Mouse (Mus musculus) neural tube, embryonic 13.5 days (tissue): Measurements from ENCODE around the gene Nudt22. TPM values are rescaled to one million over a fixed set of nuclear protein-coding genes. Genes with fewer than 3 reads are reported as not detected.
A peak's percentile ranks its signal among the peaks of the same experiment; 100 is the strongest.

ENCODE experiments used
- ATAC-seq: fragments of 200-750 bp; cut with Nextera tagmentation; 2 replicates; pipeline ENCODE4 v1.8.0; 2017; ENCODE audit warnings: low read depth, mild to moderate bottlenecking, moderate TSS enrichment, moderate library complexity
- H3K27ac ChIP-seq: fragments of 300-500 bp; sonication (generic); replicated peaks from 2 replicates; pipeline ENCODE4 v1.5.1; 2015; ENCODE audit warnings: moderate library complexity, mild to moderate bottlenecking, inconsistent platforms
- H3K27me3 ChIP-seq: fragments of 300-500 bp; sonication (generic); 2 replicates; pipeline ENCODE4 v1.6.1; 2015; ENCODE audit warnings: mild to moderate bottlenecking, inconsistent platforms
- H3K36me3 ChIP-seq: fragments of 300-500 bp; sonication (generic); 2 replicates; pipeline ENCODE4 v1.6.1; 2015; ENCODE audit warnings: mild to moderate bottlenecking, inconsistent platforms
- H3K4me1 ChIP-seq: fragments of 300-500 bp; sonication (generic); replicated peaks from 2 replicates; pipeline ENCODE4 v1.6.1; 2015; ENCODE audit warnings: inconsistent platforms
- H3K4me2 ChIP-seq: fragments of 300-500 bp; sonication (generic); 2 replicates; pipeline ENCODE4 v1.6.1; 2015; ENCODE audit warnings: inconsistent platforms, mild to moderate bottlenecking, moderate library complexity
- H3K4me3 ChIP-seq: fragments of 300-500 bp; sonication (generic); 2 replicates; pipeline ENCODE4 v1.5.1; 2015; ENCODE audit warnings: mild to moderate bottlenecking, inconsistent platforms
- H3K9ac ChIP-seq: fragments of 300-500 bp; sonication (generic); 2 replicates; pipeline ENCODE4 v1.6.1; 2015; ENCODE audit warnings: moderate library complexity, mild to moderate bottlenecking, inconsistent platforms
- H3K9me3 ChIP-seq: fragments of 300-500 bp; sonication (generic); 2 replicates; pipeline ENCODE4 v1.6.1; 2016; ENCODE audit warnings: inconsistent platforms
- WGBS: fragments of 180-500 bp; shearing (Covaris S2); methylation state at CpG from one replicate; pipeline ENCODE4 v1.1.7; 2015; 5-methylcytosine and 5-hydroxymethylcytosine counted together
- polyA plus RNA-seq: library from polyadenylated mRNA; unstranded; fragments of >200 nt; fragmentation: Nextera tagmentation; extraction: Ambion mirVana; gene quantifications from 2 replicates; pipeline ENCODE4 v1.2.1, GENCODE M21; 2015

The Nudt22 gene
- polyA plus RNA-seq, 1 experiment from 2014 or later: 25.8 TPM

DNA sequence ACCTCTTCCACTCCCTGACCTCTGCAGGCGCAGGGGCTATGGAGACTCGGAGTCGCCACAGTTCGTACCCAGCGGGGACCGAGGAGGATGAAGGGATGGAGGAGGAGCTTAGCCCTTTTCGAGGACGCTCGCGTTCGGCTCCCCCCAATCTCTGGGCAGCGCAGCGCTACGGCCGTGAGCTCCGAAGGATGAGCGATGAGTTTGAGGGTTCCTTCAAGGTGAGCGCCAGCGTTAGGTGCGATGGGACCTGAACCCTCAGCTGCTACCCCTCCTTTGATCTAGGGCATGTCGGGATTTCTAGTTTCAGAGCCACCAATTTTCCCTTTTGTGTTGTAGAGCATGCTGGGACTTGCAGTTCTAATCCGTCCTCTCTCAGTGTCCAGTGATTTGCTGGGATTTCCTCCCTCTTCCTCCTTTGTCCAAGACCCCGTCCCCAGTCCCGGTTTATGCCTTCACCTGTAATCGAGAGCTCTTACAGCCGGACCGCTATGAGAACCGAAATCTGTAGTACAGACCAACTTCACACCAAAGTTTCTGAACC, 45.2 kb downstream of the Nudt22 start:
- Histone ChIP-seq H3K4me1 (peaks cover 25% of the 10 kb centered on the region), H3K36me3 (peaks cover 24% of the 10 kb centered on the region), H3K9ac (peak overlapping the region; percentile 81), H3K27me3 (no peaks in the 10 kb centered on the region), H3K4me2 (peak overlapping the region; percentile 97), H3K9me3 (no peaks in the 10 kb centered on the region), H3K4me3 (peak overlapping the region; percentile 59), H3K27ac (peak overlapping the region; percentile 97)
- WGBS: under 1% methylated on average over 28 of the region's 28 CpGs
- peak; percentile 66 for ATAC-seq

- H3K27me3 ChIP-seq: no peaks in the 10 kb centered on the region
- no peaks in the 10 kb centered on the region for H3K9me3 ChIP-seq
- H3K4me1 ChIP-seq: peaks cover 25% of the 10 kb centered on the region
- H3K36me3 ChIP-seq: peaks cover 21% of the 10 kb centered on the region
- peak overlapping the region; percentile 81 for H3K9ac ChIP-seq
- peak overlapping the region; percentile 97 for H3K4me2 ChIP-seq
- peak overlapping the region; percentile 97 for H3K27ac ChIP-seq
- H3K4me3 ChIP-seq: peak overlapping the region; percentile 59
- ATAC-seq: no peak
- 48% methylated on average over 5 of the region's 5 CpGs for WGBS
Observed at GRCm38 (mm10) chr19:6949951-6950350, 46.0 kb downstream of the Nudt22 start.

GRCm38 (mm10) chr19:6949532-6949931, 46.4 kb downstream of the Nudt22 start:
- Histone ChIP-seq H3K4me1 (peaks cover 25% of the 10 kb centered on the region), H3K27ac (peak overlapping the region; percentile 97; the same call in 1 of the 2 replicates), H3K36me3 (peaks cover 17% of the 10 kb centered on the region), H3K4me2 (peak overlapping the region; percentile 97), H3K27me3 (no peaks in the 10 kb centered on the region), H3K9me3 (no peaks in the 10 kb centered on the region), H3K4me3 (peak overlapping the region; percentile 59), H3K9ac (peak overlapping the region; percentile 81; the same call in 1 of the 2 replicates)
- WGBS: 93% methylated on average over 5 of the region's 5 CpGs
- no peak for ATAC-seq

DNA sequence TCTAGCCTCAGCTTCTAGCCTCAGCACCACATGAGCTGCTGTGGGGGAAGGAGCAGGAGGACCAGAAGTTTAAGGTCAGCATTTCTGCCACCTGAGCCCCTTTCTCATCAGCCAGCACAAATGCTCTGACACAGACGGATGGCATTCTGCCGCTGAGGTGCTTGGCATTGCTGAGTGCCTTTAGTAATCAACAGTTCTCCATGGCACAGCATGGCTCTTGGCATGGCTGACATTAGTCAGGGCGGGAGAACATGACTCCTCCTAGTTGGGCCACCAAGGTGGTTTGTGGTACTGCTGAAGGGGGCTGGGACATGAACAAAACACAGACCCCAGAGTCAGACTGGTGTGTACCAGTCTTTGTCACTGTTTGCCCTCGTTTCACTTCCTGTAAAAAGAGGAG, 47.7 kb downstream of the Nudt22 start:
- H3K27me3 ChIP-seq: no peaks in the 10 kb centered on the region
- no peak overlapping the region for H3K4me3 ChIP-seq
- 76% methylated on average over 4 of the region's 4 CpGs for WGBS
- no peak overlapping the region for H3K9ac ChIP-seq
- no peak overlapping the region for H3K27ac ChIP-seq
- no peak overlapping the region for H3K4me2 ChIP-seq
- no peak for ATAC-seq
- H3K36me3 ChIP-seq: peaks cover 13% of the 10 kb centered on the region
- H3K4me1 ChIP-seq: peaks cover 27% of the 10 kb centered on the region
- no peaks in the 10 kb centered on the region for H3K9me3 ChIP-seq

GRCm38 (mm10) chr19:6947742-6948141, 48.2 kb downstream of the Nudt22 start:
- no peak overlapping the region for H3K9ac ChIP-seq
- WGBS: 58% methylated on average over 4 of the region's 4 CpGs
- ATAC-seq: no peak
- no peak overlapping the region for H3K27ac ChIP-seq
- H3K9me3 ChIP-seq: no peaks in the 10 kb centered on the region
- H3K4me2 ChIP-seq: no peak overlapping the region
- H3K4me1 ChIP-seq: peaks cover 27% of the 10 kb centered on the region
- H3K36me3 ChIP-seq: peaks cover 13% of the 10 kb centered on the region
- no peak overlapping the region for H3K4me3 ChIP-seq
- no peaks in the 10 kb centered on the region for H3K27me3 ChIP-seq

DNA sequence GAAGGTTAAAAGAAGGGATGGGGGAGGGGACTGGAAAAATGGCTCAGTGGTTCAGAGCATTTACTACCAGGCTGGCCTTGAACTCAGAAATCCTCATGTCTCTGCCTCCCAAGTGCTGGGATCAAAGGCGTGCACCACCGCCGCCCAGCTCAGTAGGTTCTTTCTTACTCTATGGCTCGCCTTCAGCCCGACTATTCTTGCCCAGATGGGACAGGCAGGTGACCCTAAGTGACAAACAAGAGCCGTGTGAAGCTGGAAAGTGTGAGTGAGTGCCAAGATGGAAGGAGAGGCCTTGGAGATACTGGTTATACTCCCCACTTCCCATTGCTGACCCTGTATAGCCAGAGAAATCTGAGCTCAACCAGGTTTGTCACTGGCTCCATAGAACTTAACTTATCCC, 52.2 kb downstream of the Nudt22 start:
- Histone ChIP-seq H3K4me1 (peaks cover 35% of the 10 kb centered on the region), H3K9me3 (no peaks in the 10 kb centered on the region), H3K27ac (no peak overlapping the region), H3K27me3 (no peaks in the 10 kb centered on the region), H3K4me3 (no peak overlapping the region), H3K9ac (no peak overlapping the region), H3K4me2 (no peak overlapping the region), H3K36me3 (peaks cover 13% of the 10 kb centered on the region)
- 91% methylated on average over 6 of the region's 6 CpGs for WGBS
- no peak for ATAC-seq

Other genes with a start within 250 kb of the Nudt22 start
- 8.4 and 9.8 TPM in 2 replicates for gene Rps6ka4, start 155.5 kb downstream of the Nudt22 start, polyA plus RNA-seq
- gene Ccdc88b, start 137.9 kb downstream of the Nudt22 start, polyA plus RNA-seq: 0.54 and 1.3 TPM in 2 replicates
- 117 and 159 TPM in 2 replicates for gene Trmt112, start 86.4 kb downstream of the Nudt22 start, polyA plus RNA-seq
- gene Prdx5, start 86.0 kb downstream of the Nudt22 start, polyA plus RNA-seq: 294 and 302 TPM in 2 replicates
- gene Esrra, start 74.3 kb downstream of the Nudt22 start, polyA plus RNA-seq: 15.5 and 16.9 TPM in 2 replicates
- gene Catsperz, start 70.7 kb downstream of the Nudt22 start, polyA plus RNA-seq: 3.0 and 7.9 TPM in 2 replicates
- gene Kcnk4, start 61.6 kb downstream of the Nudt22 start, polyA plus RNA-seq: 3.4 and 5.2 TPM in 2 replicates
- 90.4 and 95.1 TPM in 2 replicates for gene Bad, start 54.3 kb downstream of the Nudt22 start, polyA plus RNA-seq
- 50.6 and 57.0 TPM in 2 replicates for gene Gpr137, start 53.6 kb downstream of the Nudt22 start, polyA plus RNA-seq
- 191 and 211 TPM in 2 replicates for gene Ppp1r14b, start 21.1 kb downstream of the Nudt22 start, polyA plus RNA-seq
- gene Plcb3, start 19.6 kb downstream of the Nudt22 start, polyA plus RNA-seq: 23.8 and 27.3 TPM in 2 replicates
- 104 and 120 TPM in 2 replicates for gene Fkbp2, start 15.6 kb downstream of the Nudt22 start, polyA plus RNA-seq
- 37.2 and 39.3 TPM in 2 replicates for gene Vegfb, start 8.5 kb downstream of the Nudt22 start, polyA plus RNA-seq
- 21.5 and 23.0 TPM in 2 replicates for gene Dnajc4, start 3.5 kb downstream of the Nudt22 start, polyA plus RNA-seq
- gene Trpt1, start within 50 bp of the Nudt22 start, polyA plus RNA-seq: 14.9 and 18.2 TPM in 2 replicates
- gene Fermt3, start 23.4 kb upstream of the Nudt22 start, polyA plus RNA-seq: 4.4 and 4.9 TPM in 2 replicates
- gene Stip1, start 43.9 kb upstream of the Nudt22 start, polyA plus RNA-seq: 244 and 248 TPM in 2 replicates
- 4.4 and 5.2 TPM in 2 replicates for gene Macrod1, start 60.7 kb upstream of the Nudt22 start, polyA plus RNA-seq
- 9.6 and 10.9 TPM in 2 replicates for gene Flrt1, start 109.6 kb upstream of the Nudt22 start, polyA plus RNA-seq
- 227 and 243 TPM in 2 replicates for gene Otub1, start 210.2 kb upstream of the Nudt22 start, polyA plus RNA-seq
- 918 and 1,011 TPM in 2 replicates for gene Cox8a, start 221.5 kb upstream of the Nudt22 start, polyA plus RNA-seq
- gene Naa40, start 245.1 kb upstream of the Nudt22 start, polyA plus RNA-seq: 58.1 TPM in 2 replicates